Mouse (Mus musculus): ENCODE measurements around the gene Gm44502.
"Not testable (repeated sequence)": the region's sequence is repeated elsewhere in the genome, so short reads cannot be mapped to it uniquely, and the experiment has no call there.

The Gm44502 gene

GRCm38 (mm10) chr15:89453865-89454478 lies 24.5 kb upstream of the Gm44502 start, which contains the start of gene Mapk8ip2:
Gene Mapk8ip2 (plus strand): TSS chr15:89453913.
- DNase-seq (ENCODE audit: low spot score): no peak

DNA sequence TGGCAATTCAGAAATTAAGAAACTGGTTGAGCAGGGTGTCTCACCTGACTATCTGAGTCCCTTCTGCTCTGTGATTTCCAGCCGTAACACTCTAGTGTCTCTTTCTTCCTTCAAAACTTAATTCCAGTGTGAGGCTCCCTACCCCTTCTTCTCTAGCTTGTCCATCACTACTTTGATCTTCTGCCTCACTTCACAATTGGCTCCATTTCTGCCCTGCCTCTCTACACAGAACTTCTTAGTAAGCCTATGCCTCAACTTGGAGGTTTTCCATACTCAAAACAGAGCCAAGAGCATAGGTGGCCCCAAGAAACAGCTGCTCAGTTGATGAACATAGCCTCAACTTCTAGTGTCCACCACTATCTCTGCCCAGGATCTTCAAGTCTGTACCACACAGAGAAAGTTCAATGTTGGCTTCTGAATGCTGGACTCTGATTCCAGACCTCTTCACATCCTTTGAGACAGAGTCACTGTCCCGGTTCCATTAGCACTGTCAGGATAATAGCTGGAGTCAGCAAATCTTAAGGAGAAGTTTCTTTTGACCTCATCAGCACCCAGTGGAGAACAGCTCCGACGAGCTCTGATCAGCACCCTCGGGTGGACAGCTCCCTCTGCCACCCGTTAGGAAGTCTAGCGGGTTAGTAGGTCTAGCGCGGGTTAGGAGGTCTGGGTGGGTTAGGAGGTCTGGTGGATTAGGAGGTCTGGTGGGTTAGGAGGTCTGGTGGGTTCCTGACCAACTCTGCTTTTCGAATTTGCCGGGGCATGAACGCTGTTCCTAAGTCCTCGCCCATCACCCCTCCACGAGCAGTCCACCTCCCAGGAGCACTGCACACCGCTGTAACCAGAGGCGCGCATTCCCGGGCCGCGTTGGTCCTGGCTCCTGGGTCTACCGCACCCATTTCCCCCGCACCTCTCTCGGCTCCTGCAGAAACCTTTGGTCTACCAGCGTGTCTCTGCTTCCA lies 23.7 kb upstream of the Gm44502 start:
- DNase-seq (ENCODE audit: low spot score): no peak

DNA sequence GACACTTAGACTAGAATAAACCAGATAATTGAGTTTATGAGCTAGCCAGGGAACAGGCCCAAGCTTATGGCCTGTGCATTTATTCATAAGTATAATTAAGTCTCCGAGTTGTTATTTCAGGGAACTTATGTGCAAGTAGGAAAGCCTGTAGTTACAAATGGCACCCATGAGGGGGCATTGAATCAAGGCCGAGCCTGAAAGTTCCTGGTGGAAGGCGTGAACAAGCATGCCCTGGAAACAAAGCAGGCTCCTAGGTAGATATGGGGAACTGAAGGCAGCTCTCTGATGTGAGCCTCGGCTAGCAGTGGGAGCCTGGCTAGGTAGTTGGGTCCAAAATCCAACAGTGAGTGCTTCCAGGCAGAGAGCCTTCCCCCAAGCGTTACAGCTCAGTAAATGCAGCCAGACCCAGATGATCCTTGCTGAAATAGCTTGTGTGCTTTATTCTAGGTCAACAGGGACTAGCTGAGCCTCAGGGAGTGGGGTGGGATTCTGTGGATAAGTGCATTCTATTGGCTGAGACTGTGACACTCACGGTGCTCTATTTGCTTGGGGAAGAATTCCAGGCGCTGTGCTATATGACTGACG lies 13.1 kb upstream of the Gm44502 start:
- DNase-seq (ENCODE audit: low spot score): no peak

- DNase-seq (ENCODE audit: low spot score): no peak
Measured at GRCm38 (mm10) chr15:89435878-89436277, 6.4 kb upstream of the Gm44502 start.

- DNase-seq (ENCODE audit: low spot score): no peak
Measured at GRCm38 (mm10) chr15:89434136-89434535, 4.6 kb upstream of the Gm44502 start.

- no peak for DNase-seq (ENCODE audit: low spot score)
Measured at GRCm38 (mm10) chr15:89432946-89433345, 3.5 kb upstream of the Gm44502 start.

GRCm38 (mm10) chr15:89431806-89432205 lies 2.3 kb upstream of the Gm44502 start:
- DNase-seq (ENCODE audit: low spot score): no peak

DNA sequence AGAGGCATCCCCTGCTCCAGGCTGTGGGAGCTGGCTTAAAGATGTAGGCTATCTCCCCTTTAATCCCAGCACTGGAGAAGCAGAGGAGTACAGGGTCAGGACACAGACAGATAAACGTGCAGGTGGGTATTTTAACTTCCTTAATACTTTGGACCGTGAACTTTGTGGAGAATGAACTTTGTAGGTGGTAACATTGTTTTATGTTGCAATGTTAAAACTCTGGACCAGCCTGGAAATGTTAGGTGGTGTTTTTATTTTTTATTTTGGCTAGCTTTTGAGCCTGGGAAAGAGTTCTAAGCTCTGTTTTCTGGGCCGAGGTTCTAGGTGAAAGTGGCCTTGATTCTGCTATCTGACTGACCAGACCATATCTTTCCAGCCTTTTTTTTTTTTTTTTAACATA lies 1.8 kb upstream of the Gm44502 start:
- no peak for DNase-seq (ENCODE audit: low spot score)

DNA sequence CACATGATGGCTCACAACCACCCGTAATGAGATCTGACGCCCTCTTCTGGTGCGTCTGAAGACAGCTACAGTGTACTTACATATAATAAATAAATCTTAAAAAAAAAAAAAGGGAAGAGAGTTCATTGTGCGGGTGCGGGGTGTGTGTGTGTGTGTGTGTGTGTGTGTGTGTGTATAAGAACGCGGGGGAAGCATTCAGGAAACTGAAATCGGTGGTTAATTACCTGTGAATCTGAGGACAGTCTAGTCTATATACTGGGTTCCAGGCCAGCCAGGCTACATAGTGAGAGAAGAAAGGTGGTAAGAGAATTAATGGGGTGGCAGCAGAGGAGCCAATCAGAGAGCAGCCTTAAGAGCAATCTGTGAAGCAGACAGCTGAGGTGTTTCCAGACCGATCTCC lies 1.3 kb upstream of the Gm44502 start:
- DNase-seq (ENCODE audit: low spot score): not testable (repeated sequence)

- DNase-seq (ENCODE audit: low spot score): no peak
Measured at GRCm38 (mm10) chr15:89430341-89430740, 845 bp upstream of the Gm44502 start.

- DNase-seq (ENCODE audit: low spot score): no peak
Measured at GRCm38 (mm10) chr15:89428821-89429351, 610 bp downstream of the Gm44502 start.

DNA sequence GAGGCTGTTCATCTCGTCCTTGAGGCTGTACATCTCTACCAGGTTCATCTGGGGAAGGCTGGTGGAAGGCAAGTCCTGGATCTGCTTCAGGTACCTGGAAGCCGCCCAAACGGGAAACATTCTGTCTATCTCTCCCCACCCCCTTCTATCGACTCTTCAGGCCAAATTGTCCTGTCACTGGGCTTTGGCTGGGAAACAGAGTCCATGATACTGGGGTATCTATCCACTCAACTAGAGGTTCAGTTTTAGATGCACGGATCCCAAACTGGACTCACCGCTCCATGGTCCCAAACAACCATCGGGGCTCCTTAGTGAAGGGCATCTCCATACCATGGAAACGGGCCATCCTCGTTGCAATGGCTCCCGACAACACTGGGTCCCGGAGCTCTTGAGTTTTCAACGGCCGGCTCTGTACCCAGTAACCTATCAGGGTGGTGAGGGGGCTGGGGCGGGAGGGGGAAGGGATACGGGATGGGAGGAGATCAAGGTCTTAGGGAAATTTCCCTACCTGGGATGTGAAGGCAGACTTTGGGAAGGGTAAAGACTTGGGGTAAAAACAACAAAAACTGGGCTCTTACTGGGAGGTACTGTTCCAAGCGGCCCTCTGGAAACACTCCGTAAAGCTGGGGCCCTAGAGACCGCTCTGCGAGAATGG lies 1.2 kb downstream of the Gm44502 start:
- no peak for DNase-seq (ENCODE audit: low spot score)

- no peak for DNase-seq (ENCODE audit: low spot score)
Measured at GRCm38 (mm10) chr15:89426716-89427115, 2.8 kb downstream of the Gm44502 start.

- no peak for DNase-seq (ENCODE audit: low spot score)
Measured at GRCm38 (mm10) chr15:89425711-89426121, 3.8 kb downstream of the Gm44502 start, which contains the start of gene Cpt1b. Gene Cpt1b (minus strand): TSS chr15:89425863.

DNA sequence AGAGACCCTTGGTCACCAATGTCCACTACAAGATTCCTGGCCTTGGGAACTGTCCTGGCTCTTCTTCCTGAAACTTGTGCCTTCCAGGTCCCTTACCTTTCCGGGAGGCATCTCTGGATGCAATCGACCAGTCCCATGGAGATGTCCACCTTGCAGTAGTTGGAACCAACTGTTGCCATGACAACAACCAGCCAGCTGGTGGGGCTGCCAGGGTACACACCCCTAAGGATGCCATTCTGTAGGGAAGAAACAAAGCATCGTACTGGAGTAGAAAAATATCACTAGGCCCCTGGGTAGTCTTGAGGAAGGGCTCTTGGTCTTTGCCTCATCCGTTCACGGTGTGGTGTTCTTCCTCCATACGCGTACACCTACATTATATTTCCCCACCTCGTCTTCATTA lies 4.9 kb downstream of the Gm44502 start:
- no peak for DNase-seq (ENCODE audit: low spot score)

DNA sequence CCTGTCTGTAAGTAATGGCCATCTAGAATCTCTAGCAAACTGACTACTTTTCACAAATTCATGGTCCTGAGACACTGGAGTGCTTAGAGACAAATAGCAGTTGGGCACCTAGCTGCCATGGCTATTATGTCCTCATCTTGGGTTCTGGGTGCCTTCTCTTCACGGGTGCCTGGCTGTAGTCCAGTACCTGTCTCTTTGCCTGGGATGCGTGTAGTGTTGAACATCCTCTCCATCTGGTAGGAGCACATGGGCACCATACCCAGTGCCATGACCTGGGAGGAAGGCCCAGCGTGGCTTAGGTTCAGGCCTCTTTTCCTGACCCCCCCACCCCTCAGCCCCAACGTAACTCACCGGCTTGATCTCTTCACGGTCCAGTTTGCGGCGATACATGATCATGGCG lies 7.6 kb downstream of the Gm44502 start:
- no peak for DNase-seq (ENCODE audit: low spot score)

GRCm38 (mm10) chr15:89415282-89415681 lies 14.2 kb downstream of the Gm44502 start:
- no peak for DNase-seq (ENCODE audit: low spot score)

DNA sequence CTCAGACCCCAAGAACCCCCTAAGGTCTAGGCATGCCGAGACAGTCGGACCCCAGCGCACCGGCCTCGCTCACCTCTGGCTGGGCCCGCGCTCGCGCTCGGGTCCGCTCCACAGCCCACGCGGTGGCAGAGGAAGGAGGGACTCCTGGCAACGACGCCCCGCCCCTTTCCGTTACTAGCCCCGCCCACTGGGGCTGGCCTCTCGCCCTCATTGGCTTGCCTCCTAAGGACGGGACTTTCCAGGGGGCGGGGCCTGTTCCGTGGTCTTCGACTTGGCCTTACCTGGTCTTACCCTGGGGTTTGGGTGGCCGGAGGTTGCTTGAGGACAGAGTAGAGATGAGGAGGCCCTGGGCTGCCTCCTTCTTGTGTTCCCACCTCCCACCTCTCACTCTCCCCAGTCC lies 19.4 kb downstream of the Gm44502 start, which contains the start of gene Syce3:
Syce3 (minus strand) TSS at position 386 of the 400 bp plus-strand sequence.
- DNase-seq (ENCODE audit: low spot score): no peak

GRCm38 (mm10) chr15:89406691-89407090 lies 22.8 kb downstream of the Gm44502 start:
- no peak for DNase-seq (ENCODE audit: low spot score)

DNA sequence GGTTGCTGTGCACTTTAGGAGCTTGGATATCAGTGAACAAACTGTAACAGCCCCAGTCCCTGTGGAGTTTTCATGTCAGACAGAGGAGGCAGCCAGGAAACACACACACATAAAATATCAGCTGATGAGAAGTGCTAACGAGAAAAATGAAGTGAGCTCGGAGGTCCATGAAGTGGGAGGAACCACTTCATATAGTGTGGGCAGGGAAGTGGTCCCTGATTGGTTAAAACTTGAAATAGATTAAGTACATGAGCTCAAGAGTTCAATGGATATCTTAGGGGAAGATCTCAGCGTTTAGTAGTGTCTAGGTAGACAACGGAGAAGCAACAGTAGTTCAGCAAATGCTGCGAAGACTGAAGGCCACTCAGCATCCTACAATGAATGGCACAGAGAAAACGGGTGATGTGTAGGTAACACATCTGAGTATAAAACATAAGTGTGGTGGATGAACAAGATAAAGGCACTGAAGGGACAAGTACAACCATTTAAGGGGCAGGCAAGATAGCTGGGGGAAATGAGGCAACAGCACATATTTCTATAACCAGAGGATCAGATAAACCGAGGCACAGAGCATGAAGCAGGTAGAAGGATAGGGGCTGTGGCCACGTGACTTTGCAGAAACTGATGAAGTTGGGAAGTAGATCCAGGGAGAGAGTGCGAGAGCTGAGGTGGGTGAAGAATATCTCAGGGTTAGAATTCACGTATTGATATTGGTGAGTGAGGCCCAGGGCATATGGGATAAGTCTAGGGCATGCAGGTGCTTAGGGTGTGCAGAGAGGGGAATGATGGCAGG lies 24.5 kb downstream of the Gm44502 start:
- no peak for DNase-seq (ENCODE audit: low spot score)

GRCm38 (mm10) chr15:89402471-89402870 lies 27.0 kb downstream of the Gm44502 start:
- DNase-seq (ENCODE audit: low spot score): no peak

Data from ovary, adult 18-20 months (tissue).